Mouse (Mus musculus) kidney, adult 2 months (tissue): Measurements from ENCODE around the gene B4galnt4. TPM values are rescaled to one million over a fixed set of nuclear protein-coding genes. Genes with fewer than 3 reads are reported as not detected.
"Not testable (repeated sequence)": the region's sequence is repeated elsewhere in the genome, so short reads cannot be mapped to it uniquely, and the experiment has no call there.

ENCODE experiments used
- DNase-seq: peaks from one replicate; pipeline ENCODE4 v3.0.0; 2021
- H3K27ac ChIP-seq: fragments of 200-500 bp; 2 replicates; pipeline ENCODE4 v1.5.1; 2012; ENCODE audit warnings: low read depth, low read length, control low read depth, inconsistent platforms; ENCODE audit not compliant: insufficient read depth
- H3K27me3 ChIP-seq: fragments of 200-500 bp; replicated peaks from 2 replicates; pipeline ENCODE4 v1.6.1; 2012; ENCODE audit warnings: mild to moderate bottlenecking, moderate library complexity, low read length, inconsistent platforms; ENCODE audit not compliant: control insufficient read depth, insufficient read depth
- H3K36me3 ChIP-seq: fragments of 200-500 bp; 2 replicates; pipeline ENCODE4 v1.6.1; 2012; ENCODE audit warnings: mild to moderate bottlenecking, moderate library complexity, low read length, inconsistent platforms; ENCODE audit not compliant: control insufficient read depth, insufficient read depth
- H3K4me1 ChIP-seq: fragments of 200-500 bp; 2 replicates; pipeline ENCODE4 v1.6.1; 2011; ENCODE audit warnings: low read length; ENCODE audit not compliant: control insufficient read depth, insufficient read depth
- H3K4me3 ChIP-seq: fragments of 200-500 bp; 2 replicates; pipeline ENCODE4 v1.5.1; 2011; ENCODE audit warnings: mild to moderate bottlenecking, low read depth, low read length, control low read depth; ENCODE audit not compliant: insufficient read depth
- CTCF ChIP-seq: fragments of 200-500 bp; conservative IDR thresholded peaks from 2 replicates; pipeline ENCODE4 v1.5.1; 2011; ENCODE audit warnings: low read depth, mild to moderate bottlenecking, control low read depth, low read length, moderate library complexity, mixed read lengths; ENCODE audit not compliant: insufficient read depth, insufficient read length
- POLR2A ChIP-seq: fragments of 200-500 bp; IDR thresholded peaks from one replicate; pipeline ENCODE4 v1.6.1; 2011; ENCODE audit warnings: low read depth, low read length, control low read depth
- WGBS: fragments of 180-500 bp; shearing (Covaris S2); methylation state at CpG from one replicate; pipeline ENCODE4 v1.1.7; 2018; 5-methylcytosine and 5-hydroxymethylcytosine counted together
- polyA plus RNA-seq: library from polyadenylated mRNA; depleted of rRNA; stranded (reverse); fragments of >200 nt; gene quantifications from 2 replicates; pipeline ENCODE4 v1.2.3, GENCODE M21; 2012; rRNA removed

Gene B4galnt4
- polyA plus RNA-seq = 0.16 and 0.44 TPM in 2 replicates

DNA sequence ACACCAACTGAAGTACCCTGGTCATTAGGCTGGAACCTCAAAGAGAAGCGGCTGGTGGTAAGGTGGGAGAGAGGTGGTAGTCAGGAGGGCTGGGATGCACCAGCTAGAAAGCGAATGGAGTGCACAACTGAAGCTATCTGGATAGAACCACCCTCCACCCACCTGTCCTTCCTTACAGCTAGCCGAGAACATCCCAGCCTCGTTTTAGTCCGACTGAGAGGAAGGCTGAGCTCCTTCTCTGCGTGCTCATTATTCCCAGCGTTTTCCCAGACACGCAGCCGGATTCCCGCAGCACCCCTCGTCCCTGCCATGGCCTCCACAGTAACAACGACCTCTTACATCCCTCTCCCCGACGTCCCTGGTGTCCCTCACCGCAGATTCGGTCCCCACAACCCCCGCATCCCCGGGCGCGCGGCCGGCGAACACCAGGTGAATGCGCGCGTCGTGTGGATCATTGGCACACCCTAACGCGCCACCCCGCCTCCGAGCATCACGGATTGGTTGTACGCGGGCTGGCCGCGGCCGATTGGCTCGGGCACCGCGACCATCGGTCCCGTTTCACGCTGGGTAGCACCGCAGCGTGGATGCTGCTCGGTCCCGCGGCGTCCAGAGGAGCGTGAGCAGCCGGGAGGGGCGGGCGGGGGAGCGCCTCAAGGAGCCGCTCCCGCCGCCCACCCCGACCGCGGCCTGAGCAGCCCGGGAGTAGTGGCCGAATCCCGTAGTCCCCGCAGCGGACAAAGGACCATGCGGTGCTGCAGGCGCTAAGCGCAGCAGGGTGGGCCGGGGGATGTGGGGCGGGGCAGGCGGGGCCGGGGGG lies at the start of gene B4galnt4:
Gene B4galnt4, plus strand, starts transcription at position 679 of the 817 bp plus-strand sequence.
- peak; percentile 76 for DNase-seq
- Histone ChIP-seq H3K36me3 (no peaks in the 10 kb centered on the region), H3K4me1 (peaks cover 9% of the 10 kb centered on the region; the same call in 1 of the 2 replicates), H3K27ac (no peak within 1 kb of the TSS), H3K27me3 (no peaks in the 10 kb centered on the region), H3K4me3 (peak within 1 kb of the TSS; percentile 33; the same call in 1 of the 2 replicates)
- WGBS = 2% methylated on average over 71 of the region's 72 CpGs
- TF ChIP-seq POLR2A (no peak), CTCF (no peak)

DNA sequence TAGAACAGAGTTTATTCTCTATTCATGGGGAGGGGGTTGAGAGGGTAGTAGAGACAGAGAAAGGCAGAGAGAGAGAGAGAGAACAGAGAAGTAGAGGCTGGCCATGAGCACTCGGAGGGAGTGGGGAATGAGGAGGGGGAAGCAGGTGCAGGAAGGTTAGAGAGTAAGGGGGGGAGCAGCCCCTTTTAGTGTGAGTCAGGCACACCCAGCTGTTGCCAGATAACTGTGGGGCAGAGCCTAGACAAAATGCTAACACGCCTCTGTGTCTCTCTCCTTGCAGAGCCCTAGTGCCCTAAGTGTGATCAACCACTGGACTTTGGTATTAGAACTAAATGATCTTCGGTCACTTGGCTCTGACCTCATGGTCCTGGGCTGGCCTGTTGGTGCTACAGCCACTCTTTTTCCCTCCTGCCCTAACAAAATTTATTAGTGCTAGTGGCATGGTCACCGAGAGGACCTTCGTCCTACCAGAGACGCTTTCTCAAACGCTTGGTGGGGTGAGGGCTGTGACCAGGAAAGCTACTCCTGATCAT lies 49.6 kb upstream of the B4galnt4 start:
- Histone ChIP-seq H3K27me3 (no peaks in the 10 kb centered on the region), H3K36me3 (no peaks in the 10 kb centered on the region), H3K4me1 (0 out of 2 replicates have a peak, but pooled peaks cover 3% of the 10 kb centered on the region), H3K4me3 (no peak overlapping the region), H3K27ac (peak overlapping the region; percentile 86; the same call in 1 of the 2 replicates)
- TF ChIP-seq CTCF = no peak
- no peak for TF ChIP-seq POLR2A
- DNase-seq = peak; percentile 32
- WGBS = 75% methylated on average over 7 of the region's 7 CpGs

DNA sequence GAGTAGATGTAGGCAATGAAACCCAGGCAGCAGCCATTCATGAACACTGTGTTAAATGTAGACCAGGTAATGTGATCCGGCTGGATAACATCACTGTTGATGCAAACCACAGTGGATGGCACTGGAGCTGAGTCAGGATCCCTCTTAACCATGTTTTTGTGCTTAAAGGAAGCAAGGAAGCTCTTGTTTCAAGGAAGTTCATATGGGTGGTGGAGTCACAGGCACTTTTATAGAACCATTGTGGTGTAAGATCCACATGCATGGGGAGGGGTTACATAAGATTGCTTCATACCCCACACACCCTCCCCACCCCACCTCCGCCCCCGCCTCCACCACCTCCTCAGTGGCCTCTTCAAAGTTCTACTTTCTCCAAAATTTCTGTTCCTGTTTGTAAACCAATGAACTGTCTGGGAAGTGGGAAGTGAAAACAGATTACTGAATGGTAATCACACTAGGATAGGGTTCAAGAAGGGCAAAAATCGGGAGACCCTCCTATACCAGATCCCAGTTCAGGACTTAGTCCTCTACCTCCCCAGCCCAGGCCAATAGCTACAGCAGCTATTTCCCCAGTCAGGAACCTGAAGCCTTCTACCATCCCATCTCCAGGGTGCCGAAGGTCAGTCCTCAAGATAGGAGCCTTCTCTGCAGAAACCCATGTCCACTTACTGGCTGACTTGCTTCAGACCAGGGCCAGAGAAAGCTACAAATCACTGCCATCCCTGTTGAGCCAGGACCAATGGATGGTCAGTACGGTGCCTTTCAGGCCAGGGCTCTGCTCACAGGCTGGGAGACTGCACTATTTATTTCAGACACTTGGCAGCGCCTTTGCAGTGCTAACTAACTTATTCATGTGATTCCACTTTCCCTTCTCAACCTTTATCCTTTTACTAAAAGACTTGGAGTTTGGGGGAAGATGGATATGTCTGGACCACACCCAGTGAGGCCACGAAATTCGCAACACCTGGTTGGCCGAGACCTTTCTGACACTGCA lies 43.9 kb upstream of the B4galnt4 start:
- 83% methylated on average over 10 of the region's 10 CpGs for WGBS
- Histone ChIP-seq H3K36me3 (no peaks in the 10 kb centered on the region), H3K4me3 (no peak overlapping the region), H3K27ac (no peak overlapping the region), H3K27me3 (no peaks in the 10 kb centered on the region), H3K4me1 (no peaks in the 10 kb centered on the region)
- DNase-seq = no peak
- no peak for TF ChIP-seq CTCF
- no peak for TF ChIP-seq POLR2A

DNA sequence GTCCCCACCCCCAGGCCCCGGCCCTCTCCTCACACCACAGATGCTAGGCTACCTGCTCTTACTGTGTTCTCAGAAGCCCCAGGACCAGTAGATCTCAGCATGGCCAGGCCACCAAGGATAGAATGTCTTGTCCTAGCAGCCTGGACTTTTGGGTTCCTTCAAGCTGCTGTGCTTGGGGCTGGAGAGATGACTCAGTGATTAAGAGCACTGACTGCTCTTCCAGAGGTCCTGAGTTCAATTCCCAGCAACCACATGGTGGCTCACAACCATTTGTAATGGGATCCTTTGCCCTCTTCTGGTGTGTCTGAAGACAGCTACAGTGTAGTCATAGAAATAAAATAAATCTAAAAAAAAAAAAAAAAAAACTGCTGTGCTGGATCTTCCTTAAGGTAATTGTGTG lies 43.1 kb upstream of the B4galnt4 start, which contains the start of gene Ifitm6:
Gene Ifitm6, minus strand, starts transcription at position 101 of the 400 bp plus-strand sequence.
- DNase-seq, H3K4me3 ChIP-seq, H3K4me1 ChIP-seq, H3K36me3 ChIP-seq, H3K27me3 ChIP-seq, H3K27ac ChIP-seq: not testable (repeated sequence)
- WGBS = 85% methylated on average over 1 of the region's 1 CpGs

DNA sequence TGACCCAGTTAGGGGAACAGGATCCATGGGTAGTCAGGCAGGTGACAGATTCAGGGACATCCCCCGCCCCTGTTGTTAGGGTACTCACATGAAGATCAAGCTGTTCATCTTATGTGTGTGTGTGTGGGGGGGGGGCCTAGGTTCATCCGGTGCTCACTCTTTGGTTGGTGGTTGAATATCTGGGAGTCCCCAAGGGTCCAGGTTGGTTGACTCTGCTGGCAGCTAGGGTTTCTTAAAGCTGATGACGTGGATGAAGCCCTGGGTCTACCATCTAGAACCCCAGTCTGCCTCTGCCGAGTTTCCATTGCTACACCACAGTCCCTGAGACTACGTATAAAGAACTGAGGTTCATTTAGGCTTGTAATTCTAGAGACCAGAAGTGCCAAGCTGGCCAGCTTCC lies 41.9 kb upstream of the B4galnt4 start:
- no peak for DNase-seq
- WGBS = 91% methylated on average over 5 of the region's 5 CpGs
- Histone ChIP-seq H3K27me3 (no peaks in the 10 kb centered on the region), H3K36me3 (no peaks in the 10 kb centered on the region), H3K4me3 (no peak overlapping the region), H3K27ac (no peak overlapping the region), H3K4me1 (no peaks in the 10 kb centered on the region)
- TF ChIP-seq POLR2A (no peak), CTCF (no peak)

DNA sequence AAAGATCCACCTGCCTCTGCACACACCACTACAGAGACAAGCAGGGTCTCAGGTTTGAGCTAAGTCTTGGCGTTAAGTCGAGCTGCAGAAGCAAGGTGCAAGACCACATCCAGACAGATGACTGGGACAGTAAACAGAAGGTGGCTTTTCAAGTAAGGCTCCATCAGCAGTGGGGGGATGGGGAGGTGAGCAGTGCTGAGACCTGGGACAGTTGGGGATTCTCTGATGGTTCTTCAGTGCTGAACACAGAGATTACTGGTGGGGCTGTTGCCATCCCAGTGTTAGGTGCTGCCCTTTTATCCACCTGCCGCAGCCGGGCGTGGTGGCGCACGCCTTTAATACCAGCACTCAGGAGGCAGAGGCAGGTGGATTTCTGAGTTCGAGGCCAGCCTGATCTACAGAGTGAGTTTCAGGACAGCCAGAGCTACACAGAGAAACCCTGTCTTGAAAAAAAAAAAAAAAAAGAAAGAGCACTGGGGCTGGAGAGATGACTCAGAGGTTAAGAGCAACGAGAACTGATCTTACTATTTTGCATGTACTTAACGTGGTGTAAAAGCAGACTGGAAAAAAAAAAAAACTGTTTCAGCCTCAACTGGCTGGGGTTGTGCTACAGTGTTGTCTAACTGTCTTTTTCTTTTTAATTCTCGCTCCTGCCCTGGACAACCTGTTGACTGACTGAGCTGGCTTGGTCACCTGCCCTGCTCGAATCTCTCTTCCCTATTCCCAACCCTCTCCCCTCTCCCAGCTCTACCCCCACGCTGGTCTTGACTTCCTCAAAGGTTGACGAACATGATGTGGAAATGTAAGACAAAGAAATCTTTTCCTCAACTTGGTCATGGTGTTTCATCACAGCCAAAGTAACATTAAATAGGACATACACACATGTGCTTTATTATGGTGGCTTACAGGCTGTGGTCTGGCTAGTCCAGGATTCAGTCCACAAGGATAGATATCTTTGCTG lies 39.1 kb upstream of the B4galnt4 start:
- no peak overlapping the region for H3K4me3 ChIP-seq
- H3K4me1 ChIP-seq = peaks cover 11% of the 10 kb centered on the region
- H3K36me3 ChIP-seq = no peaks in the 10 kb centered on the region
- no peak for DNase-seq
- no peak overlapping the region for H3K27ac ChIP-seq
- no peak for TF ChIP-seq POLR2A
- no peak for TF ChIP-seq CTCF
- 80% methylated on average over 14 of the region's 14 CpGs for WGBS
- no peaks in the 10 kb centered on the region for H3K27me3 ChIP-seq
